Mouse (Mus musculus) erythroblast, embryonic 14.5 days (primary cell): ENCODE results near the gene Them7.

Experiments used
- GATA1 ChIP-seq: IDR thresholded peaks from 2 replicates; pipeline ENCODE4 v1.6.1; 2012; ENCODE audit warnings: low read length, inconsistent platforms, mixed read lengths
- TAL1 ChIP-seq: IDR thresholded peaks from 3 replicates; pipeline ENCODE4 v1.6.1; 2012; ENCODE audit warnings: low read length, inconsistent platforms, mixed read lengths

DNA sequence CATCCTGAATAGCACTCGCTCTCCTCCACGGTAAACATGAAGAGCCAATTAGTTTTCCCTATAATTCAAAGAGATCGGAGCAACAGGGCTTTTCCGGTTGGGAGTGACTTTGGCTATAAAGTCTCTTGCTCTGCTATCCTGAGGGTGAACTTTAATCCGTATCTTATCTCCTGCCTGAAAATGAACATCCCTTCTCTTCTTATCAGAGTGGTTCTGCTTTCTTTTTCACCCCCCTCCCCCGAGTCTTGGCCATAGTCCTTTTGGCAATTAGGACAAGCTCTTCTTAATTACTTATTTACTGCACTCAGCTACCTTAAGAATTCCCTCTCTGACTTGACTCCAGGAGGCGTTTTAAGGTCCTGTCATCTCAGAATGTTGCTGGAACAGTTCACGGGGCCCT lies 8.2 kb upstream of the Them7 start:
- TF ChIP-seq TAL1 (no peak), GATA1 (no peak)
